Mouse (Mus musculus): ENCODE measurements around the gene Nudt1. TPM values are rescaled to one million over a fixed set of nuclear protein-coding genes. Genes with fewer than 3 reads are reported as not detected.

The Nudt1 gene
- polyA plus RNA-seq, 1 experiment from 2014 or later = 24.3 TPM

Other genes with a start within 250 kb of the Nudt1 start
- 32.5 and 33.1 TPM in 2 replicates for gene Mad1l1, start 104 bp upstream of the Nudt1 start, polyA plus RNA-seq (2015; fragmentation: Nextera tagmentation; extraction: Ambion mirVana)
- gene Mrm2, start 10.2 kb downstream of the Nudt1 start, polyA plus RNA-seq (2015; fragmentation: Nextera tagmentation; extraction: Ambion mirVana) = 20.9 and 21.6 TPM in 2 replicates
- gene Snx8, start 67.6 kb downstream of the Nudt1 start, polyA plus RNA-seq (2015; fragmentation: Nextera tagmentation; extraction: Ambion mirVana) = 37.7 and 40.2 TPM in 2 replicates
- gene Eif3b, start 97.7 kb downstream of the Nudt1 start, polyA plus RNA-seq (2015; fragmentation: Nextera tagmentation; extraction: Ambion mirVana) = 85.0 and 102 TPM in 2 replicates
- gene Gm4869, start 124.0 kb downstream of the Nudt1 start, polyA plus RNA-seq (2015; fragmentation: Nextera tagmentation; extraction: Ambion mirVana) = not detected in 2 replicates
- gene Chst12, start 183.9 kb downstream of the Nudt1 start, polyA plus RNA-seq (2015; fragmentation: Nextera tagmentation; extraction: Ambion mirVana) = 25.2 and 26.1 TPM in 2 replicates
- gene Grifin, start 243.4 kb downstream of the Nudt1 start, polyA plus RNA-seq (2015; fragmentation: Nextera tagmentation; extraction: Ambion mirVana) = not detected in 2 replicates